Mouse (Mus musculus): ENCODE data around the gene Psmb11. TPM values are rescaled to one million over a fixed set of nuclear protein-coding genes. Genes with fewer than 3 reads are reported as not detected.
A peak's percentile ranks its signal among the peaks of the same experiment; 100 is the strongest.
"Not testable (repeated sequence)": the region's sequence is repeated elsewhere in the genome, so short reads cannot be mapped to it uniquely, and the experiment has no call there.

The Psmb11 gene
- total RNA-seq, 1 experiment from 2014 or later: not detected

DNA sequence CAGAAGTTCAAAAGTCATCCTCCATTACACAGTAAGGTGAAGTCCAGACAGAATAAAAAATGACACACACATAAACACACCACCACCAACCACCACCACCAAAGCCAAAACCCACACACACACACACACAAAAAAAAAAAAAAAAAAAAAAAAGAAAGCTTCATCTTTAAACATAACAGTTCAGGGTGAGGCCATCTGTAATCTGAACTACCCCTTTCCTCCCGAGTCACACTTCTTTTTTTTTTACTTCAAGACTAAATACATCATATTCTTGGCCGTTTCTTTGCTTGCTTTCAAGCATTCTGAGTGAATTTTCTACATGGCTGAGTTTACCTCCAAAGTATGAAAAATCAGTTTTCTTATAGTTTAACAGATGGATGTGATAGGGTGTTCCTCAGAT lies 19.6 kb upstream of the Psmb11 start:
- no peak for ATAC-seq (replicated peaks; ENCODE audit: insufficient number of reproducible peaks, low FRiP score, low TSS enrichment, poor library complexity, severe bottlenecking)

DNA sequence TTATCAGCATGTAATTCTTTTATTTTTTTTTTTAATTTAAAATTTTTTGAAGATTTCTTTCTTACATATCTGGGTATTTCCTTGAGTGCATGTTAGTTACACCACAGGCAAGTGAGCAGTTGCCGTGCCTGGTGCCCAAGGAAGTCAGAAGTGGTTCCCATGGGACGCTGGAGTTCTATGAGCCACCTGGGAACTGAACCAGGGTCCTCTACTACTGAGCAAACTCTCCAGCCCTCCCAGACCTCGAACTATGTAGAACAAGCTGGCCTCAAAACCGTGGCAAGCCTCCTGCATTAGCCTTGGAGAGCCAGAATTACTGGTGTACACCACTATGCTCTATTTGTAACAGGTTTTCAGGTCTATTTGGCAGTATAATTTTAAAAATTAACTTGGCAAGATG lies 18.6 kb upstream of the Psmb11 start:
- no peak for ATAC-seq (replicated peaks; ENCODE audit: insufficient number of reproducible peaks, low FRiP score, low TSS enrichment, poor library complexity, severe bottlenecking)

DNA sequence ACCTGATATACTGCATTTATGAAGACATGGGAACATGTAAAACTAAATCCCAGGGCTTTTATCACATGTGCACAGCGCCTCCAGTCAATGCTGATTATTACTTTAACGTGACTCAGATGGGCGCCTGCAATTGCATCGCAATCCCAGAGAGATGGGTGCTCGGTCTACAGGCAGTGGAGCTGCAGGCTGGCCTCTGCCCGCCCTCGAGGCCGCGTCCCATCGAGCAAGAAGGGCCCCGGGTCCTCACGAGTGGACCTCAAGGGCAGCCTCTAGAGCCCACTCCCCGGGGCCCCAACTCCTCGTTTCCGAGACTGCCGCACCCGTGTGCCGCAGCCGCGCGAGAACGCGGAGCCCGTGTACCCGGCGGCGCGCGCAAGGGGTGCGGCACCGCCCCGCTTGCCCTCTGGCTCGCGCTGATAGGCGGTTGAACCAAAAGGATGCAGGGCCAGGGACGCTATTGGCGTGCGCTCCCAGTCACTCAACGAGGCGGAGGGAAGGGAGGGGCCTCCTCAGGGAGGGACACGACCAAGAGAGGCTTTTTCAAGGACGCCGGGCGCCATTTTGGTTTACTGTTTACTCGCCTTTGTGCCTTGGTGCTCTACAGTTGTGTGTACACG lies 18.1 kb upstream of the Psmb11 start:
- ATAC-seq (replicated peaks; ENCODE audit: insufficient number of reproducible peaks, low FRiP score, low TSS enrichment, poor library complexity, severe bottlenecking): peak; percentile 100

DNA sequence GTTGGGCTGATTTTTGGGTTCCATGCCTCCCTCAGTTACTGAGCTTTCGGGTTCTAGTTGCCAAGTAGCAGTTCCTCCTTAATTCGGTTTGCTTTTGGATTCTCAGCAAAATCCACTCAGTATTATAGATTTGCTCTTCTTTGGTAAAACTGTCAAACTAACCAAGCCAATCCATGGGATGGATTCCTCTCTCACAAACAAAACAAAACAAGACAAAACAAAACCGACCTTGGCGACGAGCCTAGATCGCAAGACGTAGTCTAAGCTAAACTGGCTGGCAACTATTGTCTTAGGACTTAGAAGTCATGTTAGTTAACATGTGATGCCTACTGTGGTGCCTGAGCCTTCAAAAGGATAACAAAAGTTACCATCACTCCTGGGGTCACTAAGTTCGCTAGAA lies 17.5 kb upstream of the Psmb11 start:
- ATAC-seq (replicated peaks; ENCODE audit: insufficient number of reproducible peaks, low FRiP score, low TSS enrichment, poor library complexity, severe bottlenecking): no peak

DNA sequence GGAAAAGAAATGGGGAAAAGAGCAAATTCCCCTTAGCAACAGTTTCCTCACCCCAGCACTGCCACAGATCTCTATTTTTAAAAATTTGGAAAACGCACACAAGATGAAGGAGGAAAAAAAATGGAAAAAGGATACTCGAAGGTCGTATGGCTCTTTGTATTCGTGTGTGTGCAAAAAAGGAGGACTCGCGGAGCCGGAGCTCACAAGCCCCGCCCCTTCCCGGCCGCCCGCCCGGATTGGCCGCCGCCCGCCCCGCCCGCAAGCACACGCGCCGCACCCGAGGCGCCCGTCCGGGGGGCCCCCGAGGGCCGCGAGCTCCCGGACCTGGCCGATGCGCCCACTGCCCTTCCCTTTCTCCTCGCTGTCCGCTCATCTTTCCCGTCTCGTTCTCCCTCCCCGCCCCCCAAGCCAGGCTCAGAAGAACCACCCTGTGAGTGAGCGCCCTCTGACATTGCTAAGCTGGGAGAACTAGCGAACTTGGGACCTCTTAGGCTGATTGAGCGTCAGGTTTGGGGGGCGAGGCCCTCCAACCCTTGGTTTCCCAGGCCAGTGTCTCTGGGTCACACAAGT lies 15.4 kb upstream of the Psmb11 start, which contains the start of gene 4931414P19Rik:
4931414P19Rik (minus strand) TSS at position 242 of the 570 bp plus-strand sequence.
- ATAC-seq (replicated peaks; ENCODE audit: insufficient number of reproducible peaks, low FRiP score, low TSS enrichment, poor library complexity, severe bottlenecking): peak; percentile 28; the same call in 1 of the 2 replicates

DNA sequence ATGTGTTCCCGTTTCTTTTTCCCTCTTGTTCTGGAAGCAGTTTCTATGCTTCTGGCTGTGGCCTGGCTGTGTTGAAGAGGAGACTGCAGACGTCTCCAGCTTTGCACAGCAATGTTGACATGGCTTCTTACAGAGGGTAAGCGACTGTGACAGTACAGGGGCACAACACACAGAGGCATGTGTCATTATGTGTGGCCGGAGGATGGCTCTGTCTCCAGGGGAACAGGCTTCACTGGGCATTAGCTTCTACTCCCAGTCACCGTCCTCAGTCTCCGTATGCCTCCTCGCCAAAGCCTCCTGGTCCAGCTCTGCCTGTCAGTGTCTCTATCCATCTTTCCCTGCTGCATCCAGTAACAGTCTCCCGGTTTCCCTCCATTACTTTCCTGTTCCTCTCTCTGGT lies 14.0 kb upstream of the Psmb11 start:
- no peak for ATAC-seq (replicated peaks; ENCODE audit: insufficient number of reproducible peaks, low FRiP score, low TSS enrichment, poor library complexity, severe bottlenecking)

DNA sequence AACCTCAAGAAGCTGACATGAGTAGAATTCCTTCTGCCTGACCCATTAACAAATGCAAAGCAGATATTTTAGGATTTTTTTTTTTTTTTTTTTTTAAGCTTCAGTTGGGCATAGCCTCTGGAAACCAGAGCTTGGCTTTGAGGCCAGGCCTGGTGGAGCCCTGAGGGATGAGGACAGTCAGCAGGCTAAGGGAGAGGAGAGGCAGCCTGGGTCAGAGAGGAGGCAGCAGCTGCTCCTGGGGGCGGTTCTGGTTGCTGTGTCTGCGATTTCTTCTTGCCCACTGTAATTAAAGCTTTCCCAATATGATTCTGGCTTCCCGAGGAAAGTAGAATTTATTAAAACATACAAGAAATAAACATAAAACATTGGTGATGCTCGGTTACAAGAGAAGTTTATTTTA lies 12.0 kb upstream of the Psmb11 start:
- no peak for ATAC-seq (replicated peaks; ENCODE audit: insufficient number of reproducible peaks, low FRiP score, low TSS enrichment, poor library complexity, severe bottlenecking)

DNA sequence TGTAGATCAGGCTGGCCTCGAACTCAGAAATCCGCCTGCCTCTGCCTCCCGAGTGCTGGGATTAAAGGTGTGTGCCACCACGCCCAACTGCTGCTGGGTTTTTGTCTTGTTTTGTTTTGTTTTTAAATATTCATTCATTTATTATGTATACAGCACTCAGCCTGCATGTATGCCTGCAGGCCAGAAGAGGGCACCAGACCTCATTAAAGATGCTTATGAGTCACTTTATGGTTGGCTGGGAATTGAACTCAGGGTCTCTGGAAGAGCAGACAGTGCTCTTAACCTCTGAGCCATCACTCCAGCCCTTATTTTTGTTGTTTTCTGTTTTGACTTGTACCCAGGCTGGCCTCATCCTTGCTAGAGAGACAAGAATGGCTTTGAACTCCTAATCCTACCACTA lies 11.3 kb upstream of the Psmb11 start:
- no peak for ATAC-seq (replicated peaks; ENCODE audit: insufficient number of reproducible peaks, low FRiP score, low TSS enrichment, poor library complexity, severe bottlenecking)

DNA sequence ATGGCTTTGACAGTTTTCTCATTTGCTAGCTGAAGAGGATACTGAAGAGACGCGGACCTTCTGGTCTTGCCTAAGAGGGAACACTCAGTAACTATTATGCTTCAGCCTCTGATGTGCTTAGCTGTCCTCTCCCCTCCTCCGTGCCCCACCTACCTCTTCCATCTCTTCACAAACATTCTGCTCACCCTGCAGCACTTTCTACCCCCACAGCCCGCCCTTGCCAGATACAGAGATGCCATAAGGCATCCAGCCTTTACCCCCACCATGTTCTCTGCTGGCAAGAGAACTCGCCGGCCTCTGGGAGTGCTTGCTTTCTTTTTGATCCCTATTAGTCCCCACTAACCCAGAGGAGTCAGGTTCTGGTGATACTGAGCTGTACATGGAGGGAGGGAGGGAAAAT lies 10.6 kb upstream of the Psmb11 start:
- ATAC-seq (replicated peaks; ENCODE audit: insufficient number of reproducible peaks, low FRiP score, low TSS enrichment, poor library complexity, severe bottlenecking): no peak

DNA sequence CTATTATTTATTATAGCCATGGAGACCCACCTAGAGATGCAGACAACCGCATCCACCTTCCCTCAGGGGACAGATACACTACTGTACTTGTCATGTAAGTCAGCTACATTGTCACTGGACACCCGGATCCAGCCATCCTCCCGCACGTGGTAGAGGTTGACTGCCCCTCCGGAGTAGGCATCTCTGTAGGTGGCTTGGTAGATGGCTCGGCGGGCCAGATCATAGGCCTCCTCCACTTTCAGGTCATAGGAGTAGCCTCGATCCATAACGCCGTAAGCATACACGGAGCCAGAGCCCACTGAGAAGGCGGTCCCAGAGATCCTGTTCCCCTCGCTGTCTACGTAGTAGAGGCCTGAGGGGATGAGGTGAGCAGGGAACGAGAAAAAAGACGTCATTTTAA lies 7.1 kb upstream of the Psmb11 start:
- not testable (repeated sequence) for ATAC-seq (replicated peaks; ENCODE audit: insufficient number of reproducible peaks, low FRiP score, low TSS enrichment, poor library complexity, severe bottlenecking)

DNA sequence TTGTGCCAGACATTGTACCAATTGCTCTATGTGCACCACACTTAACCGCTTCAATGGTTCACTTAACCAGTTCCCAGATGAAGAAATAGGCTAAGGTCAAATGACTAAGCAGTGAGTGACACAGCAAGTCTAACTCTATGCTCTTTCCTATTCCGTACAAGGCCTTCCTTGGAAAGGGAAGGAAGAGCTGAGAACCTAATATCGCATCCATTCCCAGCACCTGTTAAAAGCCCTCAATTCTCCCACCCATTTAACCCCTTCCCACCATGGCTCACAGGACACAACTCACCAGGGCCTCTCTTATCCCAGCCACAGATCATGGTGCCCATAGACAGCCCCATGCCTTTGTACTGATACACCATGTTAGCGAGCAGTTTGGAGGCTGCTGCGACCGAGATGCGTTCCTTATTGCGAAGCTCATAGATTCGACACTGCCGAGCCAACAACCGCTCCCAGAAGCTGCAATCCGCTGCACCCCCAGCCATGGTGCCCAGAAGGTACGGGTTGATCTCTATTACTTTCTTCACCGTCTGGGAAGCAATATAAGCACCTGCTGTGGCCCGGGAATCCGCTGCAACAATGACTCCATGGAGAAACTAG lies 4.9 kb upstream of the Psmb11 start:
- no peak for ATAC-seq (replicated peaks; ENCODE audit: insufficient number of reproducible peaks, low FRiP score, low TSS enrichment, poor library complexity, severe bottlenecking)

DNA sequence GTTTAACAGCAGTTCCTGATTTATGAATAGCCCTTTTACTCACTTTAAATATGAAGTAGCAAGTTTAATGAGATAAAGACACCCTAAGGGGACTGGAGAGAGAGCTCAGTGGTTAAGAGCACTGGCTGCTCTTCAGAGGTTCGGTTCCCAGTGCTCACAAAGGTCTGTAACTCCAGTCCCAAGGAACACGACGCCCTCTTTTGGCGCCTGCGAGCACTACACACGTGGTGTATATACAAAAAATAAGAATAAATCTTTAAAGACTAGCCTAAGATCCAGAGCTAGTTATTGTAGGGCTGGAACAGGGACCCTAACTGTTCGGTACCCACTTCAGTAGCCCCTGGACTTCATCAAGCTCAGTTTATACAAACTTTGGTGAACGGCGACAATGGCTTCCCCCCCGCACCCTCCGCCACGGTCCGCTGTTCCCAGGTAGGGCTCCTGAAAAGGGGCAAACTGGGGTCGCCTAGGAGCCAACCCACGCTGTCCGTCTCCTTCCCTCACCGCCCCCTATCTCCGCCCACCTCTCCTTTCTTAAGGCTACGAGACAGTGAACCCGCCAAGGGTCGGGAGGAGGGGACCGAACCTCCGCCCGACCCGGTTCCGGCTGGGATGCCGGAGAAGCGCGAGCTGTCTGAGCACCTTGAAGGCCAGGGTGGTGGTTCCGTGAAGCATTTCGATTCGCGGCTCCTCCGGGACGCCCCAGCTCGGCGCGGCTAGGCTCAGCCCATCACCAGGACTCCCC lies 3.9 kb upstream of the Psmb11 start:
- 0 out of 2 replicates have a peak, but pooled peaks have one; percentile 10 for ATAC-seq (replicated peaks; ENCODE audit: insufficient number of reproducible peaks, low FRiP score, low TSS enrichment, poor library complexity, severe bottlenecking)

DNA sequence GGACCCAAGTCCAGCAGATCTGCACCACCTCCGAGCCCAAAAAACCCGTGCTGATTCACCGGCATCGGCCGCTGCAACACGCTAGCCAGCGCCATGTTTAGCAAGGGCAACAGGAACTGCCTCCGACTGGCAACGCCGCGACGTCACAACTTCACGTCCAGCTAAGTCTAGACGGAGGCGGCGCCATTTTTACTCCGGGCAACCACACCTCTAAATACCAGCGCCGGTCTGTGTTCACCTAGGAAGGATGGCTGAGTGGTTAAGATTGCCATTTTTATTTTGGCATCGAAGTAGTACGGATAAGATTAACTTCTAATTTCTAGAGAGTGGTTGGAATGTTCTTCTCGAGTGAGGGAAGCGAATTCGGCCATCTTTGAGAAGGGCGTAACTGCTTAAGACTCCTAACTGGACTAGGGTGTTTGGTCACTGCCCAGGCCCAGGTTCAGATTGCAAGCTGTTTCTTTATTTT lies 3.3 kb upstream of the Psmb11 start, which contains the start of gene Psmb5:
Psmb5 (minus strand) TSS at position 126 of the 469 bp plus-strand sequence.
- peak; percentile 92 for ATAC-seq (replicated peaks; ENCODE audit: insufficient number of reproducible peaks, low FRiP score, low TSS enrichment, poor library complexity, severe bottlenecking)

DNA sequence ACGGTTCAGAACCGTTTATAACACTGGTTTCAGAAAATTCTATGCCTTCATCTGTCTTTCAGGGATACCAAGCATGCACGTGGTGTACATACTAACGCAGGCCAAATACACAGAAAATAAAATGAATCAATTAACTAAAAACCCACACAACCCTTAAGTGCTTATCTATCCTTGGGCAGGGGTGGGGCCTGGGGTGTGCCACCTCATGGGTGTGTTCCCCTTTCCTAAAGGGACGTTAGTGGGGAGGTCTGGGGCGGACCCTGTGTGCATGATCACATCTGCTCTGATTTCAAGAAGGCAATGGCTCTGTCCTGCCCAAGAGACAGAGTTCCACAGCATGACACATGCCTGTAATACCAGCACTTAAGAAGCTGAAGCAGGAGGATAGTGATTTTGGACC lies 2.1 kb downstream of the Psmb11 start:
- no peak for ATAC-seq (replicated peaks; ENCODE audit: insufficient number of reproducible peaks, low FRiP score, low TSS enrichment, poor library complexity, severe bottlenecking)

DNA sequence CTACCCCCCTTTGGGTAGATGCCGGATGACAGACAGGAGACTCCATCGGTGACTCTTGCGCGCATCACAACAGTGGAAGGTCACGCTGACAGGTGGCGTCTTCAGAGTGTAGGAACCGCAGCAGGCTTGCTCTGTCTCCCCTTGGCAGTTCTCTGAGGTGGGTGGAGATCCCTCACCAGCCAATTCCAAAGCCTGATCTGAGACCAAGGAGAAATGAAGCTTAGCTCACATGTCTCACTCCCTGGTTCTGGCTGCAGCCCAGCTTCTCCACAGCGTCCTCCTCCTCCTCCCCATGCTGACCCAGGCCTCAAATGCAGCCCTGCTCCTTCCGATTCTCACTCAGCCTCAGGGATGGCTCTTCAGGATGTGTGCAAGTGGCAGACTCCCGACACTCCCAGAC lies 3.7 kb downstream of the Psmb11 start:
- no peak for ATAC-seq (replicated peaks; ENCODE audit: insufficient number of reproducible peaks, low FRiP score, low TSS enrichment, poor library complexity, severe bottlenecking)

DNA sequence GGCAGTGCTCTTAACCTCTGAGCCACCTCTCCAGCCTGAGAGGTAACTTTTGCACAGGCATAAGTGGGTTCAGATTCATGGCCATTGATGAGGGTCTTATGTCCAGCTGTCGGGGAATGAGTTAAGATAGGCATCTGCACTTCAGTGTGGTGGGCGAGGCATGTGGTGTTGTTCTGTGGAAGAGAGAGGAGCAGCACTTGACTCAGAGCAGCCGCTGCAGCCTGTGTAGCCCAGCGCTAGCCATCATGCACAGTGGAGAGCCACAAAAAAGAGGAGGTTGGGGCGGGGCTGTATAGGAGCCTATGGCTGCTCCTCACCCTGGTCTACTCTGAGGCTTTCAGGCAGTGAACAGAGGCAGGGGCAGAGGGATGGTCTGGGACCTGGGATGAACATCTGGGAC lies 6.9 kb downstream of the Psmb11 start:
- ATAC-seq (replicated peaks; ENCODE audit: insufficient number of reproducible peaks, low FRiP score, low TSS enrichment, poor library complexity, severe bottlenecking): no peak

DNA sequence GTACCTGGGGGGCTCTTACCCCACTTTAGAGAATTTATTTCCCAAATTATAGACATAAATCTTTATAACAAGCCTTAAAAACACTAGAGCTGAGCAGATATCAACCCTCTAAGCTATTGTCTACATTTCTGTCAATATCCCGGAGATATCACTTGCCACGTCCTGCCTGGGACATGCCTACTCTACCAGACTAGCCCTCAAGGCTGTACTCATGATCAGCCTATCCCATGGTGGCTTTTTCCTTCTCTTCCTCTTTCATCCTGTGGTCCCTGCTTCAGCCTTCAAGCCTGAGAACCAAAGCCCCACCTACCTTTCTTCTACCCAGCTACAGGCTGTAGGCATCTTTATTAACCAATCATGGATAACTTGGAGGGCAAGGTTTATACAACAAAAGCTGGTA lies 8.6 kb downstream of the Psmb11 start:
- ATAC-seq (replicated peaks; ENCODE audit: insufficient number of reproducible peaks, low FRiP score, low TSS enrichment, poor library complexity, severe bottlenecking): no peak

DNA sequence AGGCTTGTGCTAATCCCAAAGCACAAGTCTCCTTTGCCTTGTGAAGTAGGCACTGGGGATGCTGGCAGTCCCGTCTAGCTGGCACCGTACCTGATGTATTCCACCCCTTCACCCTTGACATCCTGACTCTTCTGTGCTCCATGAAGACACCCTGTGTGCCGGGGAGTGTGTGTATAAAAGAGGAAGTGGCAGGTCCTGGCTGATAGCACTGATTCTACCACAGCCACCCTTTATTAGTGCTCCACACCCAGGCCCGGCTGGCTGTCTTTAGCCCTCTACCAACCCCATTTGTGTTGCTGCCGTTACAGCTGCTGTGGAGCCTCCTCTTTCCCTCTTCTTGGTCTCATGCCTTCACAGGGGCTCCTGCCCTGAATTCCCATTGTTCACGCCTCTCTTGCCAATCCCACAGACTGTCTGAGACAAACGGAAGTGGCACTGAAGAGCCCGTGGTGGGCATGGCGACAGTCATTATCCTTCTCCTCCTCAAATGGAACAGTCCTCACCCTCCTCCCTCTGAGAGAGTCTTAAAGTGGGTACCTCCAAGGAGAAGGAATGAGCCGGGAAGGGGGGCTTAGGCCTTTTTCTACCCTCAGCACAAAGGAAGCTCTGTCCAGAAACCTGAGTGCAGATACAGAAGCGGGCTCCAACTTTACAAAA lies 9.5 kb downstream of the Psmb11 start:
- ATAC-seq (replicated peaks; ENCODE audit: insufficient number of reproducible peaks, low FRiP score, low TSS enrichment, poor library complexity, severe bottlenecking): 0 out of 2 replicates have a peak, but pooled peaks have one; percentile 14

DNA sequence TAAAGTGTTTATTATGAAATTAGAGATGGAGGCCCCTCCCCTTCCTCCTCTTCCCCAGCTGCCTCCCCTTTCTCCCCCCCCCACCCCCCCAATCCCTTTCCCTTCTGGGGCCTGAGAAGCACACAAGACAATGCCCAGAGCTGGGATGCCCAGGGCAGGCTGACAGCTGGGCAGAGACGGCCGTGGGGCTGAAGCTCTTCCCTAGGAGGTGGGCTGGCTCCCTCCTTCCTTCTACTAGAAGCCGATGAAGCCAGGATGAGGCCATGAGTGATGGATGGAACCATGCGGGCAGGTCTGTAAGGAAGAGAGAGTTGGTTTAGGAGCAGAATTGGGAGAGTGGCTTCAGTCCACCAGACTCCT lies 10.0 kb downstream of the Psmb11 start:
- no peak for ATAC-seq (replicated peaks; ENCODE audit: insufficient number of reproducible peaks, low FRiP score, low TSS enrichment, poor library complexity, severe bottlenecking)
